Mouse (Mus musculus): ENCODE data around the gene Gli3.

The Gli3 gene

DNA sequence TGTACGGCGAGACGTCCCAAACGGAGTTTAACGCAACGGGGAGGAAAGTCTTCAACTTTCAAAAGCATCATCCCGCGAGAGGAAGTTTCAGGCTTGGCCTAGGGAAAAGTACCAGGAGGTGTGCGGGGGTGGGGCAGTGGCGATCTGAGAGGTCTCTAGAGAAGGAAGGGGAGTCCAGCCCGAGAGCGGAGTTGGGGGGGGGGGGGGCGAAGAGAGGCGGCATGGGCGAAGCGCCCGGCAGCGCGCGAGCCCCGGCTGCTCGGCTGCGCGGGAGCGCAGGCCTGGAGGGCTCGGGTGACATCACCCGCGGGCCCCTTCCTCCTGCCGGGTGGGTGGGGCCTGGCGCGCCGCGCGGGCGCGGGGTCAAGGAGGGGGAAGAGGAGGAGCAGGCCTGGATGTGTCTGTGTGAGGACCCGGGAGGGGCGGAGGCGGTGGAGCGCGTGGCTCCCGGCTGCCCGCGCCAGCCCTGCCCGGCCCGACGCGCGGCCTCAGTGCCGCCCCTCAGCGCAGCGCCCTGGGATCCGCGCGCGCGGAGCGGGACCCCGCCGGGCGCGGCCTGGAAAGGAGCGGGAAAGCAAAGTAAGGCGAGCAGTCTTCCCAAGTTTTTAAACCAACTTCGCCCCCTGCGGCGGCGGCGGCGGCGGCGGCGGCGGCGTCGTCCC lies at the start of gene Gli3:
TSS of gene Gli3 (plus strand) at position 406 of the 662 bp plus-strand sequence.
- no peak for DNase-seq (ENCODE audit: low read depth)

GRCm38 (mm10) chr13:15421182-15421750 lies 41.8 kb upstream of the Gli3 start:
- no peak for DNase-seq (ENCODE audit: low read depth)

DNA sequence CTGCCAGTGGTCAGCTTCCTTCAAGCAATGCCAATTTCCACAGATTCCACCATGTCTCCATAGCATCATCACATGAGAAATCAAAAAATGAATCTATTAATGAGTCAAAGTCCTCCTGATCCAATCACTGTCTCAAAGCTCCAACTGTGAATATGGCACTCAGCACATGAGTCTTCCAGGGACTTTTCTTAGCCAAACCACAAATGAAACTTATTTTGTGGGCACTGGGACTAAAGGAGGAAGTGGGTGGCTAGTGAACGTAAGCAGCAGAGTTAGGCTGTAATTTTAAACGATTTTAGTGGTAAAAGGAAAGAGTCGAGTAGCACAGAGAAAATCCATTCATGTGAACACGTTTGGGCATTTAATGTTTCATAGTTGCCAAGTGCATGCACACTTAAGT lies 21.0 kb upstream of the Gli3 start:
- DNase-seq (ENCODE audit: low read depth) = no peak

DNA sequence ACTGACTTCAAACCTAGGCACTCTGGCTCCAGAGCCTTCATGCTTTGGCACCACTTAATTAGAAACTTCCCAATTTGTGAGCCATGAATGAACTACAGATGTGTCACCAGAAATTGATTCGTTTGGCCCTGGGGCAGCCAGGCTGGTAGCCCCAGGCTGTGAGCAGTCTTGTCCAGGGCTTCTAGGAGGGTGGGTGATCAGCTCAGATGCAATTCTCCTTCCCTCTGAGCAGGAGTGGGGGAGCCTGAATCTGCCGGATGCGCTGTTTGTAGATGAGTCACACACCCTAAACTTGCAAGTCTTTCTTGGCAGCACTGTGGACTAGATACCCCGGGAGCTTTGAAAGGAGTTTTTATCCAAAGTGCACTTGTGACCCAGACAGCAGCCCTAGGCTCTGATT lies 18.7 kb upstream of the Gli3 start:
- DNase-seq (ENCODE audit: low read depth) = no peak

DNA sequence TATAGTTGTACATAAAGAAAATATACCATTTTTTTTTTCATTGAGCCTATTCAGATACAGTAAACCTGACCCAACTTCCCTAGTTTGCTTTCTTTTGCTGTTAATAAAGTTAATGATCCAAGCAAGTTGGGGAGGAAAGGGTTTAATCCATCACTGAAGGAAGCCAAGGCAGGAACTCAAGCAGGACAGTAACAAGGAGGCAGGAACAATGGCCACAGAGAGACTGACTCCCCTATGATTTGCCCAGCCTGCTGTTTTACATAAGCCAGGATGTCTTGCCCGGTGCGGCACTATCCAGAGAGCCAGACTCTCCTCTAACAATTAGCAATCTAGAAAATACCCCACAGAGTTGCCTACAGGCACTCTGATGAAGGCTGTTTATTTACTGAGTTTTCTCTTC lies 17.4 kb upstream of the Gli3 start:
- no peak for DNase-seq (ENCODE audit: low read depth)

GRCm38 (mm10) chr13:15446004-15446403 lies 17.0 kb upstream of the Gli3 start:
- no peak for DNase-seq (ENCODE audit: low read depth)

- DNase-seq (ENCODE audit: low read depth) = no peak
These were observed 16.1 kb upstream of the Gli3 start for GRCm38 (mm10) chr13:15446782-15447564.

DNA sequence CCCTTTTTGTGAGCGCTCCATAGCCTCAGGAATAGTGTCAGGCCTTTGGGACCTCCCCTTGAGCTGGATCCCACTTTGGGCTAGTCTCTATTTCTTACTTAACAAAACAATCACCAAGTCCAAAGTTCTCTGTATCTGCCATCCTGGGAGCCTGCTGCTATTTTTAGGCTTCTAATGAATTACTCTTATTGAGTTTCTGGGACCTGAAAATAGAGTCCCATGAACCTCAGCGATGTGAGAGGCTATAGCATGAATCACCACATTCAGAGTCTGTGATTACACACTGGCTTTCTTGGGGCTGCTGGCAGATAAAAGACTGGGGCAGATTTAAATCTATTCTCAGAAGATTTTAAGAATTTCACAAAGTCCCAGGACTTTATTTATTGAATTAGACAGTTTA lies 12.1 kb upstream of the Gli3 start:
- no peak for DNase-seq (ENCODE audit: low read depth)

- no peak for DNase-seq (ENCODE audit: low read depth)
These were observed 5.2 kb upstream of the Gli3 start for GRCm38 (mm10) chr13:15457841-15458240.

GRCm38 (mm10) chr13:15461926-15462325 lies 1.1 kb upstream of the Gli3 start:
- DNase-seq (ENCODE audit: low read depth) = no peak

GRCm38 (mm10) chr13:15463492-15464080 lies 551 bp downstream of the Gli3 start:
- DNase-seq (ENCODE audit: low read depth) = no peak

DNA sequence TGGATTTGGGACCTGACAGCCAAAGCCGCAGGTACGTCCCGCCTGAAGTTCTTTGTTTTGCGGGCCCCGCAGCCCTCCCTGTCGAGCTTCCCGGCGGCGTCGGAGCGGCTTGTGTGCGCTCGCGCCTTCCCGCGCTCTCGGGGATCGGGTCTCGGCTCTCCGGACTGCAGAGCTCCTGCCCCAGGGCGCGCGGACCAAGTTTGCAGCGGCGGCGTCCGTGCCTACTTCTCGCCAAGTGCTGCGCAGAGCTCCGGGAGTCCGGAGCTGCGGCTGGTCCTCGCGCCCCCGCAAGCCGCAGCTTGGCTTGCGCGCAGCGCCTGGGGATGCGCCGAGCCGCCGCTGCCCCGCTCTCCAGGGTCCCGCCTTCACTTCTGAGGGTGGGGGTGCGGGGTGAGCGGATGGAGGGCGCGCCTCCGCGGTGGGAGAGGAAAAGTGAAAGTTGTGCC lies 1.1 kb downstream of the Gli3 start:
- no peak for DNase-seq (ENCODE audit: low read depth)

DNA sequence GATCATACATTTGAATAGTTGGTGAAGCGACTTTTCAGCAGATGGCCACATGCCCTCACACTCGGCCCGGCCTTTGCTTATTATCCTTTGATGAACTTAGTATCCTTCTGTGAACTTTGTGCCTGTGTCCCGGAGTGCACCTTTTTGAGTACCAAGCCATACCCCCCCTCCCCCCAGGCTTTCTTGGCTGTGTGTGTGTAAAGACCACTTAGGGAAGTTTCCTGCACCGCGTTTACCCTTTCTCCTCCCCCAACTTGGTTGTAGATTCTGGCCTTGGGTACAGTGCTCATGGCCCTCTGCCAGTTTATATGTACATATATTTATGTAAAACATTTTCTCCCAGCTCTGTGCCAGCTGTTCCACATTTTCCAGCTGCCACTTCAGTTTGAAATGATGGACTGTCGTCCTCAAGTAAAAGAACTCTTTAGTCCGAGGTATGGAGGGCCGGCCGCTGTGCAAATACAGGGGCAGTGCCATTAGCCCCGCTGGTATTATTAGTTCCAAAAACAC lies 1.8 kb downstream of the Gli3 start:
- no peak for DNase-seq (ENCODE audit: low read depth)

DNA sequence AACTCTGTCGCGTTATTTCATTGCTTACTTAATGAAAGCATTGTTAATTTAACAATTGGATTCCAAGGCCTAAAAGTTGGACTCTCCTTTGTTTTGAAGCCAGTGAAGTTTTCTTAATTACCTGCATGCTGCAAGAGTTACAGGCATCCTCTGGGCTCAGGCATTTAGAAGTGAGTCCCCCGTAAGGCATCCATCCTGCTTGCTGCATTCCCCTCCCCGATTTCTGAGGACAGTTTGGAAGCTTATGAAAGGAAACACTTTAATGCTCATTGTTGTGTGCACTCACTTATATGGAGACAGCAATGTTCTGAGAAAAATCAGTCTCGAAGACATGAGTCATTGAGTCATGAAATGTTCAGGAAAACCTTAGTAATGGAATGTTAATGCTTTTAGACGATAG lies 3.5 kb downstream of the Gli3 start:
- no peak for DNase-seq (ENCODE audit: low read depth)

DNA sequence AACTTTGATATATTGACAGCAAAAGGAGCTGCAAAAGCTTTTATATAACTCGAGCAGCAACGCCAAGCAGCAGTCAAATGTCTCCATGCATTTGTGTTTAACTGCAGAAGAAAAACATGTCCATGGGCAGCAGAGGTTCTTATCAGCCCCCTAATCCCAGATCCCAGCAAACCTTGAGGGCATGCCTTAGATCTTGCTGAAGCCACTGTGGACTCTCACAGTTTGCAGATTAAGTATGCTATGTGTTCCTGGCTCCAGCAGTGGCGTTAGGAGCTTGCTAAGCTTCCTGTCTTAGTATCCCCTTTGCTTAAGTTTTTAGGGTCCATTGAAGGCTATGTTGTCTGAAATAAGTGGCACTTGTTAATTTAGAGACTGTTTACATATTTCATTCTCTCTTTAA lies 4.4 kb downstream of the Gli3 start:
- DNase-seq (ENCODE audit: low read depth) = no peak

DNA sequence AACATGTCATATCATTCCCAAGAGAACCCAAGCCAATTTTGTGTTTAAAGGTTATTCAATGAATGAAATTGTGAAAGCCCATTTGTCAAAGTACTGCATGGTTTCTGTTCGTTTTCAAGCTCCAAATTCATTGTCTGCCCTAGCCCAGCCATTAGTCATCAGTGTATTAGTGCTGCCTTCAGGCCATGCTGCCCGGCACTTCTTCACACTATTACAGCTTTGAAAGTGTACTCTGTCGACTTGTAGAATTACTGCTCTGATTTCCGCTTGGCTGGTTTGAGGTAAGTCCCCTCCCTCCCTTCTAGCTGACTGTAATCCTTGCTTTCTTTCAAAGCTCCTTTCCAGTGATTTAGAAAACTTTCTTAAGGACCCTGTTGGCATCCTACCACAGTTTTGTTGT lies 5.4 kb downstream of the Gli3 start:
- no peak for DNase-seq (ENCODE audit: low read depth)

DNA sequence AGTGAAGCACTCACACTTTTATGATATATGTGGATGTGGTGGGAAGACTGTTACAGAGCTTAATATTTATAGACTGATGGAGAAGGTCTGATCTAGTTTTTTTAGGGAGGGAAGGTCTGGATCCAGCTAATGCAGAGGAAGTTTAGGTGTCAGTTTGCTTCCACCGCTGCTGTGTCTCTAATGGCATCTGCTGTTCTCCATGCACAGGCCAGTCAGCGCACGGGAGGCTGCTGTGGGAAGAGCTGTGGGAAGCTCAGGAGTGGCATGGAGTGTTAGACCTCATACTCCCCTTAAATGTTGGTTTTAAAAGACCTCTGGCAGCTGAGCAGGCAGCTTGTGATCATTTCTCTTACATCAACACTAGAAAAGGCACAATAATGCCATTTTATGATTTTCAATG lies 7.0 kb downstream of the Gli3 start:
- DNase-seq (ENCODE audit: low read depth) = no peak

DNA sequence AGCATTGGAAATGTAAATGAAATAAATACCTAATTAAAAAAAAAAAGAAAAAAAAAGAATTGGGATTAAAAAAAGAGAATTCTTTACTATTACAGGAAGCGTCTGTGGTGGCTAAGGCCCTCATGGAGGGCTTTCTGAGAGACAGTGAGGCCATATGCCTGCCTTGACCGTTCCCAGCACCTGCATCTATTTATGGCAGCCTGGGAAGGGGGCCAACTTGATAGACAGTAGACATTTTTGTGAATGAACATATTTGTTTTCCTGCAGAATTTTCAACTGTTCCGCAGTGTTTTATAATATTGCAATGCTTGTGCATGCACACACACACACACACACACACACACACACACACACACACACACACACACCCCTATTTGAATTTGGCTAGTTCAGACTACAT lies 9.7 kb downstream of the Gli3 start:
- DNase-seq (ENCODE audit: low read depth) = no peak

DNA sequence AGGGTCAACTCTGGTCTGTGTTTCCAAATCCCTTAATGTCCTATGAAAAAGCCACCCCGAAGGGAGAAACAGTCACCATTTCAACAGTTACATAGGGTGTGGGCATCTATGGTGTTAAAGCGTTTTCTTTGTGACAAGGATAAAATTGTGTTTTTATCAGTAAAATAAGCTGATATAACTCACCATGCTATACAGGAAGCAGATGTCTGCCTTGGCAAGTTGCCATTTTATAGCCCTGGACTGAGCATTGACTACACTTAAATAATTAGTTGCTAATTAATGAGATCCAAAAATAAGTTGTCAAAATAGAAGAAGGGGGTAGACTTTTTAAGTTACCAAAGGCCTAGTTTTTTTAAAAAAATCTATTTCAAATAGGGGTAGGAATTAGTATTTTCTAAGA lies 11.4 kb downstream of the Gli3 start:
- no peak for DNase-seq (ENCODE audit: low read depth)

DNA sequence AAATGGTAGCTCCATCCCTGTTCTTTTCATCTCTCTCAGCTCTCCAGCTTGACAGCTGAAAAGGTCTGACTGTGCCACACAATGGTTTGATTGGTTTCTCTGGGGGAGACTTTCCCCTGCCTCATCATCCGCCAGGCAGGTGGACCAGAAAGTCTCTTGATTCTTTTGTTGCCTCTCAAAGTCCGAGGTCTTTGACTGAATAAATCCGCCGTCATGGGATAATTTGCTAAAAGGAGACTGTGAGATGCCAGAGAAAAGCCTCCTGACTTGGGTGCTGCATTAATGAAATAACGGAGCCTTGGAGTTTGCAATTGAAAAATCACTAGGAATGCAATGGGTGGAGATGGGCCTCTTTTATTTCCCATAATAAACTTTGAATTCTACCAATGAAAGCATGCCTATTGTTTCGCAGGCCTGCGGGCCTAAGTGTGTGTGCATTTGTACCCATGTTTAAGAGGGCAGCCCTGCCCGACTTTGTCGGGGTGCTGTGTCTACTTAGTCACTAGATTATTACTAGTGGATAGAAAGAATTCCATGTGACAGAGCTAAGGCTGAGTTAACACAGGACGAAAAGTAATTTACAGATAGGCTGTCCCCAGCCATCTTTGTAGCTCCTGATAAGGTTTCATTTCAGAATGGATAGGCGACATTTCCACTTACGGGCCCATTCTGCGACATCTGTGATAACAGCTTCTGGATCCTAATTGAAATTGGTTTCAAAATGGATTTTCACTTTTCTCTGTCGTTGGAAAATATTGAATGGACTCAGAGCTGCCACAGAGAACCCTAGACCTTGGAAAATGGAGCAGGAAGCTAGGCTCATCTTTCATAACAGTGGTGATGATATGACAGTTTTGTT lies 23.2 kb downstream of the Gli3 start:
- DNase-seq (ENCODE audit: low read depth) = no peak

DNA sequence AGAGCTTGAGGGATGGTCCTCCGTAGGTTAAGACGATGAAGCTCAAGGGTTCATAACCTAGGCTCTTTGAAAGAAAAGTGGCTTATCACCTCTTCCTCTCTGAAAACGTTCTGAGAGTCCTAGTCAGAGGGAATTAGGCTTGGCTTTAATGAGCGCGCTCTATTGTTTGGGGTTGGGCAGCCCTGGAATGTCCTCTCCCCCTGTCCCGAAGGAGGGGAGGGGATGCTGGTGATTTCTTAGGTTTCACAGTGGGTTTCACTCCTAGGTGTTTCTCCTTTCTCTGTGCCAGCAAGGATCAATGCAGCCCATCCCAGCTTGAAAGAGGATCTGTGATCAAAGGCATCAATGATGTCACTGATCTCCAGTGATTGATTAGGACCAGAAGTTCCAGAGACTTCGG lies 24.3 kb downstream of the Gli3 start:
- no peak for DNase-seq (ENCODE audit: low read depth)

GRCm38 (mm10) chr13:15488065-15488464 lies 25.0 kb downstream of the Gli3 start:
- DNase-seq (ENCODE audit: low read depth) = no peak
